Mouse (Mus musculus) adrenal gland, postnatal 4 days (tissue): ENCODE data around the gene Shtn1. TPM values are rescaled to one million over a fixed set of nuclear protein-coding genes. Genes with fewer than 3 reads are reported as not detected.

Experiments used
- DNase-seq, 2 experiments: peaks; one replicate each; pipeline ENCODE4 v3.0.0; 2021 to 2022; ENCODE audit warnings: low spot score in 2 of 2, mixed read lengths in 2 of 2
- total RNA-seq, 2 experiments: library from RNA; stranded (reverse); gene quantifications; 2 replicates each; pipeline ENCODE4 v1.2.3; 2021

The Shtn1 gene
- total RNA-seq, 2 experiments from 2014 or later, result 8.4 to 11.0 TPM

GRCm38 (mm10) chr19:59052783-59053490 lies 23.0 kb downstream of the Shtn1 start:
- no peak for DNase-seq

- no peak for DNase-seq
Observed at GRCm38 (mm10) chr19:59052053-59052452, 23.8 kb downstream of the Shtn1 start.

GRCm38 (mm10) chr19:59051622-59052021 lies 24.3 kb downstream of the Shtn1 start:
- no peak for DNase-seq

- DNase-seq, result no peak
Observed at GRCm38 (mm10) chr19:59048852-59049251, 27.0 kb downstream of the Shtn1 start.

- no peak for DNase-seq
Observed at GRCm38 (mm10) chr19:59047511-59047910, 28.4 kb downstream of the Shtn1 start.

- DNase-seq, result no peak
Observed at GRCm38 (mm10) chr19:59041086-59041485, 34.8 kb downstream of the Shtn1 start.

- no peak for DNase-seq
Observed at GRCm38 (mm10) chr19:59038793-59039192, 37.1 kb downstream of the Shtn1 start.

- no peak for DNase-seq
Observed at GRCm38 (mm10) chr19:59036811-59037210, 39.1 kb downstream of the Shtn1 start.

GRCm38 (mm10) chr19:59033241-59033640 lies 42.7 kb downstream of the Shtn1 start:
- DNase-seq, result no peak

GRCm38 (mm10) chr19:59030221-59030620 lies 45.7 kb downstream of the Shtn1 start:
- no peak for DNase-seq

- DNase-seq, result no peak
Observed at GRCm38 (mm10) chr19:59029011-59029410, 46.9 kb downstream of the Shtn1 start.

- DNase-seq, result no peak
Observed at GRCm38 (mm10) chr19:59028130-59028529, 47.8 kb downstream of the Shtn1 start.

- no peak for DNase-seq
Observed at GRCm38 (mm10) chr19:59023876-59024275, 52.0 kb downstream of the Shtn1 start.

GRCm38 (mm10) chr19:59021644-59022043 lies 54.3 kb downstream of the Shtn1 start:
- DNase-seq, result no peak

- no peak for DNase-seq
Observed at GRCm38 (mm10) chr19:59010802-59011201, 65.1 kb downstream of the Shtn1 start.

- DNase-seq, result no peak
Observed at GRCm38 (mm10) chr19:59006577-59007340, 69.1 kb downstream of the Shtn1 start.

- DNase-seq, result no peak
Observed at GRCm38 (mm10) chr19:59002827-59003226, 73.1 kb downstream of the Shtn1 start.

- no peak for DNase-seq
Observed at GRCm38 (mm10) chr19:58981571-58981970, 94.3 kb downstream of the Shtn1 start.

GRCm38 (mm10) chr19:58980056-58980440 lies 95.9 kb downstream of the Shtn1 start:
- DNase-seq, result no peak

GRCm38 (mm10) chr19:58979436-58980055 lies 96.4 kb downstream of the Shtn1 start:
- DNase-seq, result no peak

GRCm38 (mm10) chr19:58978401-58979171 lies 97.3 kb downstream of the Shtn1 start:
- no peak for DNase-seq
